Mouse (Mus musculus): Measurements from ENCODE around the gene Acot8. TPM values are rescaled to one million over a fixed set of nuclear protein-coding genes. Genes with fewer than 3 reads are reported as not detected.

The Acot8 gene
- total RNA-seq, 1 experiment from 2014 or later = 14.8 TPM

GRCm38 (mm10) chr2:164761971-164762370 is 42.7 kb downstream of the Acot8 start:
- no peak for ATAC-seq (replicated peaks; ENCODE audit: low read depth, poor library complexity, severe bottlenecking)

GRCm38 (mm10) chr2:164761502-164761901 is 43.2 kb downstream of the Acot8 start:
- peak; percentile 53; the same call in 1 of the 2 replicates for ATAC-seq (replicated peaks; ENCODE audit: low read depth, poor library complexity, severe bottlenecking)

- no peak for ATAC-seq (replicated peaks; ENCODE audit: low read depth, poor library complexity, severe bottlenecking)
These were observed 44.4 kb downstream of the Acot8 start for GRCm38 (mm10) chr2:164760059-164760833.

- ATAC-seq (replicated peaks; ENCODE audit: low read depth, poor library complexity, severe bottlenecking) = no peak
These were observed 46.0 kb downstream of the Acot8 start for GRCm38 (mm10) chr2:164758692-164759091.

- ATAC-seq (replicated peaks; ENCODE audit: low read depth, poor library complexity, severe bottlenecking) = no peak
These were observed 46.8 kb downstream of the Acot8 start for GRCm38 (mm10) chr2:164757841-164758240.

GRCm38 (mm10) chr2:164754800-164755199 is 49.9 kb downstream of the Acot8 start:
- ATAC-seq (replicated peaks; ENCODE audit: low read depth, poor library complexity, severe bottlenecking) = no peak

GRCm38 (mm10) chr2:164754105-164754504 is 50.6 kb downstream of the Acot8 start:
- ATAC-seq (replicated peaks; ENCODE audit: low read depth, poor library complexity, severe bottlenecking) = peak; percentile 47; the same call in 1 of the 2 replicates

GRCm38 (mm10) chr2:164752454-164752853 is 52.2 kb downstream of the Acot8 start:
- ATAC-seq (replicated peaks; ENCODE audit: low read depth, poor library complexity, severe bottlenecking) = no peak

GRCm38 (mm10) chr2:164748991-164749390 is 55.7 kb downstream of the Acot8 start:
- ATAC-seq (replicated peaks; ENCODE audit: low read depth, poor library complexity, severe bottlenecking) = no peak

GRCm38 (mm10) chr2:164748191-164748590 is 56.5 kb downstream of the Acot8 start:
- no peak for ATAC-seq (replicated peaks; ENCODE audit: low read depth, poor library complexity, severe bottlenecking)

GRCm38 (mm10) chr2:164746693-164747092 is 58.0 kb downstream of the Acot8 start:
- 0 out of 2 replicates have a peak, but pooled peaks have one; percentile 7 for ATAC-seq (replicated peaks; ENCODE audit: low read depth, poor library complexity, severe bottlenecking)

- peak; percentile 82 for ATAC-seq (replicated peaks; ENCODE audit: low read depth, poor library complexity, severe bottlenecking)
These were observed 58.7 kb downstream of the Acot8 start, which contains the start of the genes Wfdc3 and Dnttip1 for GRCm38 (mm10) chr2:164745843-164746479. Wfdc3 (minus strand) TSS chr2:164745931. Dnttip1 (plus strand) TSS chr2:164745983.

- peak; percentile 58 for ATAC-seq (replicated peaks; ENCODE audit: low read depth, poor library complexity, severe bottlenecking)
These were observed 59.7 kb downstream of the Acot8 start for GRCm38 (mm10) chr2:164744987-164745386.

Other genes starting within 250 kb of the Acot8 start
- not detected in 2 replicates for gene Wfdc2, start 242.5 kb downstream of the Acot8 start, total RNA-seq (2017)
- not detected in 2 replicates for gene Spint3, start 231.4 kb downstream of the Acot8 start, total RNA-seq (2017)
- gene Wfdc6a, start 219.4 kb downstream of the Acot8 start, total RNA-seq (2017) = not detected in 2 replicates
- not detected in 2 replicates for gene Eppin, start 211.3 kb downstream of the Acot8 start, total RNA-seq (2017)
- gene Wfdc6b, start 191.4 kb downstream of the Acot8 start, total RNA-seq (2017) = not detected in 2 replicates
- not detected in 2 replicates for gene Wfdc8, start 191.3 kb downstream of the Acot8 start, total RNA-seq (2017)
- gene Wfdc16, start 166.1 kb downstream of the Acot8 start, total RNA-seq (2017) = not detected in 2 replicates
- not detected in 2 replicates for gene Wfdc10, start 148.8 kb downstream of the Acot8 start, total RNA-seq (2017)
- not detected in 2 replicates for gene Wfdc9, start 148.3 kb downstream of the Acot8 start, total RNA-seq (2017)
- gene Wfdc11, start 130.8 kb downstream of the Acot8 start, total RNA-seq (2017) = not detected in 2 replicates
- gene Wfdc13, start 119.8 kb downstream of the Acot8 start, total RNA-seq (2017) = not detected in 2 replicates
- gene Spint4, start 106.4 kb downstream of the Acot8 start, total RNA-seq (2017) = not detected in 2 replicates
- not detected in 2 replicates for gene Spint5, start 89.6 kb downstream of the Acot8 start, total RNA-seq (2017)
- 1.1 TPM in 1 of 2 replicates, not detected in the other for gene Wfdc3, start 59.0 kb downstream of the Acot8 start, total RNA-seq (2017)
- 26.7 and 29.6 TPM in 2 replicates for gene Dnttip1, start 58.9 kb downstream of the Acot8 start, total RNA-seq (2017)
- 153 and 159 TPM in 2 replicates for gene Ube2c, start 35.0 kb downstream of the Acot8 start, total RNA-seq (2017)
- gene Tnnc2, start 24.9 kb downstream of the Acot8 start, total RNA-seq (2017) = not detected in 2 replicates
- 0.23 TPM in 1 of 2 replicates, not detected in the other for gene Snx21, start 19.1 kb downstream of the Acot8 start, total RNA-seq (2017)
- gene Zswim3, start 216 bp upstream of the Acot8 start, total RNA-seq (2017) = 3.0 and 3.7 TPM in 2 replicates
- 3.5 and 5.4 TPM in 2 replicates for gene Zswim1, start 17.8 kb upstream of the Acot8 start, total RNA-seq (2017)
- gene Spata25, start 23.7 kb upstream of the Acot8 start, total RNA-seq (2017) = not detected in 2 replicates
- gene Ctsa, start 28.0 kb upstream of the Acot8 start, total RNA-seq (2017) = 44.4 and 51.1 TPM in 2 replicates
- gene Neurl2, start 28.6 kb upstream of the Acot8 start, total RNA-seq (2017) = 0.55 and 0.87 TPM in 2 replicates
- gene Pltp, start 52.8 kb upstream of the Acot8 start, total RNA-seq (2017) = not detected in 2 replicates
- 18.8 and 19.2 TPM in 2 replicates for gene Pcif1, start 74.4 kb upstream of the Acot8 start, total RNA-seq (2017)
- gene Zfp335, start 106.9 kb upstream of the Acot8 start, total RNA-seq (2017) = 6.2 and 7.6 TPM in 2 replicates
- gene Mmp9, start 135.9 kb upstream of the Acot8 start, total RNA-seq (2017) = 1.0 and 1.1 TPM in 2 replicates
- 4.2 TPM in 1 of 2 replicates, not detected in the other for gene Slc12a5, start 155.9 kb upstream of the Acot8 start, total RNA-seq (2017)
- gene Ncoa5, start 230.0 kb upstream of the Acot8 start, total RNA-seq (2017) = 43.5 and 44.9 TPM in 2 replicates